Mouse (Mus musculus): ENCODE measurements around the gene Ttll4.

Gene Ttll4

GRCm38 (mm10) chr1:74661448-74662195 is at the start of gene Ttll4:
Gene Ttll4, plus strand, starts transcription at chr1:74661745.
- DNase-seq (ENCODE audit: low read depth, low spot score), result peak; percentile 90

GRCm38 (mm10) chr1:74624183-74624582 is 37.4 kb upstream of the Ttll4 start:
- no peak for DNase-seq (ENCODE audit: low read depth, low spot score)

DNA sequence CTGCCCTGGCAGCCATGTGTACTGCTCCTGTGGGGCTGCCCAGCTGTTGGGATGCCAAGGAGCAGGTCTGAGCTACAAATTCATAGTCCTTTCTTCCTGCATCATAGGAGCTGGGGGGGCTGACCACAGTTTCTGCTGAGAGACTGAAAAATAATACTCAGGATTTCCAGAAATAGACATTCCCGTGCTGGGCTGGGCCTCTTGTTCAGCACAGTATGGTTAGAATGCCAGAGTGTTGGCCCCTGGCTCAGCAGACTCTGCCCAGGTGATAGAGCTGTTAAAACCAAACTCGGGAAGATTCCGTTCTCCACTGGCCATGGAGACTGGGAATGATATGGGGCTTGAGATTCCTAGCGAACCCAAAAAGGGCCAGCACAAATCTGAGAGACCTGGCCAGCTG is 35.5 kb upstream of the Ttll4 start:
- no peak for DNase-seq (ENCODE audit: low read depth, low spot score)

GRCm38 (mm10) chr1:74628001-74628400 is 33.5 kb upstream of the Ttll4 start:
- DNase-seq (ENCODE audit: low read depth, low spot score), result no peak

DNA sequence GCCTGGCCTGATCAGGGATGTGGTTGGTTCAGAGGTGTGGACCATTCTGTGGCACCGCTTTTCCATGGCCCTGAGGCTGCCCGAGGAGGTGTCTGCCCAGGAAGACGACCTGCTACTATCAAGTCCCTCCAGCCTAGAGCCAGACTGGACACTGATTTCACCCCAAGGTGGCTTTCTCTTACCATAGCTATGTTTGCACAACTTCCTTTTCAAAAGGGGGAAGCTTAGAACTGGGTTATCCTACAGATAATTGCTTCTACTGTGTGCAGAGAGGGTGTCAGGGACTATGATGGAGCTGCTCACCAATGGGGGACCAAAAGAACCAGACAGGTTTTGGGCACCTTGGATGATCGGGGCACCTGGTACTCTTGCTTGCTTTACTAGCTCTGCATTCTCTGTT is 28.8 kb upstream of the Ttll4 start:
- DNase-seq (ENCODE audit: low read depth, low spot score), result no peak

- no peak for DNase-seq (ENCODE audit: low read depth, low spot score)
These were observed 18.0 kb upstream of the Ttll4 start for GRCm38 (mm10) chr1:74643524-74643923.

DNA sequence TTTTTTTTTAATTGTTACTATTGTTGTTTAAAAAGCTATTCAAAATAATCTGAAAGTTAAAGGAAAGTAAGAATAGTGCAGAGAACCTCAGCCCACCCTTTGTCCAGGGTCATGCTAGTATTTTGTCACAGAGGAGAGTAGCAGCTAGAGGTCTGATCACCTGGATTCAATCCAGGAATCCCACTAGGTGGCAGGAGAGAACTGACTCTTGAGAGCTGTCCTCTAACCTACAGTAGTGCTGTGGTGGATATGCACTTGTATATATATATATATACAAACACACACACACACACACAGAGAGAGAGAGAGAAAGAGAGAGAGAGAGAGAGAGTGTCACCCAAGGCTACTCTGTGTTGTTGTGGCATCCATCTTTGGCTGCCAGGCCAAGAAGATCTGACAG is 17.6 kb upstream of the Ttll4 start:
- DNase-seq (ENCODE audit: low read depth, low spot score), result no peak

DNA sequence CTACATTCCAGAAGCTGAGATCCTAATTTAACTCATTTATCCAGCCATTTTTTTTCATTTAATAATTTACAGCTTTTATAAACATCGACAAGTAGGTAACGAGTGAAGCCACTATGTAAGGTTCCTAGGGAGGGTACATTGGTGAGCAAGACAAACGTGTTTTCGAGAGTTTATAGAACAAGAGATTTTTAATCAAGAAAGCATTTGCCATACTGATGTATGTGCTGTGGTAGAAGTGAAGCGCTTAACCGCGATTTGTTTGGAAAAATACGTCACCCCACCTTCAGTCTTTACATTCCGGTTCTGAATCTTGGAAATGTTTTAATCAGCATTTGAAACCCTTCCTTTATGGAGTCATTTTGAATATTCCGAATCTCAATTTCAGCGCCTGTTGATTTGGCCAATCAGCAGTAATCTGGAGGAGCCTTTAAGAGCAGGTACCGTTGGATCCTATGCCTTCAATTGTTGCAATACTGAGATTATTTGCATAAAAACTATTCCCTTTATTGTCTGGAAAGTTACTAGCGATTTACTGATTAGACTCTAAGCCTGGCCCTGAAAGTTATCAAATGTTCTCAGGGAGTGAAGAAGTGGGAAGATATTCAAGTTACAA is 814 bp downstream of the Ttll4 start:
- DNase-seq (ENCODE audit: low read depth, low spot score), result peak; percentile 7

- no peak for DNase-seq (ENCODE audit: low read depth, low spot score)
These were observed 3.6 kb downstream of the Ttll4 start for GRCm38 (mm10) chr1:74665153-74665552.

- DNase-seq (ENCODE audit: low read depth, low spot score), result no peak
These were observed 6.8 kb downstream of the Ttll4 start for GRCm38 (mm10) chr1:74668371-74668770.

DNA sequence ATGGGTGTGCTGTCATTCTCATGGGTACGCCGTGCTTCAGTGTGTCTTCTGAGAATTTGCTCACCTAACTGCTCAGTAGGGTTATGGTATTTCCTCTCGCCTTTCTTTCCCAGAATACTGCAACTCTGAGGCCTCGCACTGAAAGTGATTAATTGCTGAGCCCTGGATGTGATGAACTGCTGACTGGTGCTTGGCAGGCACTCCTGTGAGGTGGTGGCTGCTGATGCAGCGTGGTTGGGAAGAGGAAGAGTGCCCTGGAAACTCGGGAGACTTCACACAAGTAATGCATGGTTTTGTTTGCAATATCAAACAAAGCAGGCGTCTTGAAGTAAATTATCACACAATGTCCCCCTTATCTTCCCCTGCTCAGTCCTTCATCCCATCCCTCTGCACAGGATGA is 11.2 kb downstream of the Ttll4 start:
- no peak for DNase-seq (ENCODE audit: low read depth, low spot score)

DNA sequence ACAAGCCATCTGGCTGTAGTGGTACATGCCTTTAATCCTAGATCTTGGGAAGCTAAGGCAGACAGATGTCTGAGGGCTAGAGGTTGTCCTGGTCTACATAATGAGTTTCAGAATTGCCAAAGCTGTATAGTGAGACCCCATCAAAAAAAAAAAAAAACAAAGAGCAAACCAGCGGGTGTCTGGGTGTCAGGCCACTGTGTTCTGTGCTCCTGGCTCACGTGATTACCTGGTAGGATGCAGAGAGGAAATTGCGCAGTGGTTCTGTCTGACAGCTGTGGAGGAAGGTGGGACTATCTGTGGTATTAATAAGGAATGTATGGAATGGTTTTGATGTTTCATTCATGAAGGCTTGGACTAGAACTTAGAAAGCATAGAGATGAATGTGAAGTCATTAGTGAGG is 15.3 kb downstream of the Ttll4 start:
- no peak for DNase-seq (ENCODE audit: low read depth, low spot score)

- DNase-seq (ENCODE audit: low read depth, low spot score), result no peak
These were observed 16.3 kb downstream of the Ttll4 start for GRCm38 (mm10) chr1:74677843-74678242.

- DNase-seq (ENCODE audit: low read depth, low spot score), result no peak
These were observed 25.6 kb downstream of the Ttll4 start for GRCm38 (mm10) chr1:74687131-74687530.

DNA sequence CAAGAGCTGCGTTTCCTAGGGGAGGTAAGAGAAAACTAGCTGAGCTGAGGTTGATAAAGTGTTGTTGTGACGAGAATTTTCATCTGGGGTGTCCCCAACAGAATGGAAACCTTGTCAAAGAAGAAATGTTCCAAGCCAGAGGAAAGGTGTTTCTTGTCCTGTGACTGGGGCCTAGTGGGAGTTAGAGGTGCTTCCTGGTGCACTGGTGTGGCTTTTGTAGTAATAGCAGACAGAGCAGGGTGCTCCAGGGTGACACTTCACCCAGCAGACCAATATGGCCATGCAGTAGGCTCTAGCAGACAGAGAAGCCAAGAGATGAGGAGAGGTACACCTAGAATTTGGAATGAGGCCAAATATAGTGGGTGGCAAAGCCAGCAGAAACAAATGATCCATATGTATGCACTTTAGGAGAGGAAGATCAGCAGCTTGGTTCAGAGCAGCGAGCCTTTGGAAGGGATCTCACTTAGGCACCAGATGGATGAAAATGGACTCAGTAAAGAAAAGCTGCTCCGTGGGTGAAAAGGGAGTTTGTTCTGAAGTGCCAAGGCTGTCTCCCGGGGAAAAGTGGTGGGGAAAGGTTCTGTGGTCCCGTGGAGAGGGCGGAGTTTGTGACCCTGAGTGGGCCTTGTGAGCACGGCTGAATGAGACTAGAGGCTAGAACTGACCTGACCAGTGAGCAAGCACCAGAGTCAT is 32.5 kb downstream of the Ttll4 start:
- DNase-seq (ENCODE audit: low read depth, low spot score), result no peak

DNA sequence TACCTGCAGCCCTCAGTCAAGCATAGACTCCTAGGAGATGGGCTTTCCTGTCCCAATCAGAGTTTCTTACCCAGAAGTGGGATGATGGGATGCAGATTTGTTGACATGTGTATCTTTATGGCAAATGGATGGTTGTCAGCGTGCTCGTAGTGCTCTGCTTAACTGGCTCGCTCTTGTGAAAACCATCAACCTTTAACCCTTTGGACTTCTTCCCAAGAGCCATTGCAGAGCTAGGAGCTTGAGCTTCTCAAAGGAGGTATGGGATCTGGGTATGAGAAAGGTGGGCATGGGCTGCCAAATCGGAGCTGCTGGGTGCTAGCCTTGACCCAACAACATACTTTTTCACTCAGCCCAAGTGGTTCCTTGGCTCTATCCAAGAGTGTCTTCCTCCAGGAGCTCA is 34.3 kb downstream of the Ttll4 start:
- DNase-seq (ENCODE audit: low read depth, low spot score), result no peak

DNA sequence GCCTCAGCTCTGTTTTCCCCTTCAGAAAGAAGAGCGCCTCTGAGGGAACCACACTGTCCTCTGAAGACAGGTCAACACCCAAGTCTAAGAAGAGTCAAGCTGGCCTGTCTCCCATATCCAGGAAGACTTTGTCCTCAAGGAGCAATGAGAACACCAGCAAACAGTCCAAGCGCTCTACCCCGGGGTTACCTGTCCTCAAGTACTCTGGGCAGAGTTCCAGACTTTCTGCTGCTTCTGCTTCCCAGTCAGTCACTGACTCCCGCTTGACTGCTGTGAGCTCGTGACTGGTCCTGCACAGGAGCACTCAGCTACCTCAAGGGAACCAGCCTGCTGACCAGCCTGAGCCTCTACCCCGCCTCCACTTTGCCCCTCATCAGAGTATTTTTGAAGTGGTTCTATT is 35.9 kb downstream of the Ttll4 start:
- no peak for DNase-seq (ENCODE audit: low read depth, low spot score)

DNA sequence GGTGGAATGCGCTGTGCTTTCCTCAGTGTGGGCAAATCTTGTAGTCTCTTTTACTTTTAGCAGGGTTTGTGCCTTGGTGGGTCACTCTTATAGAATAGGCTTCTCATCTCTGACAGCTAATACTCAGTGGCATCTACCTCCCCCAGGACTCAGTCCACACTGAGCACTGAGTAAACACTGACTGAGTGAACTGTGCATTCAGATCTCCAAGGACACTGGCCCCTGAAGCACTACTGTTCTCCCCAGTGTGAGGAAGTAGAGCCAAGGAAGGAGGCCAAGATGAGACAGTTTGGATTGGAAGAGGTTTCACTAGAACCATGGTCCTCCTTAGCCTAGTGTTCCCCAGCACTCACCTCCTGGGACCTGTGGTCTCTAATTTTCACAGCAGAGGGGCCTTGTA is 36.8 kb downstream of the Ttll4 start:
- DNase-seq (ENCODE audit: low read depth, low spot score), result no peak

GRCm38 (mm10) chr1:74698791-74699190 is 37.2 kb downstream of the Ttll4 start:
- no peak for DNase-seq (ENCODE audit: low read depth, low spot score)

DNA sequence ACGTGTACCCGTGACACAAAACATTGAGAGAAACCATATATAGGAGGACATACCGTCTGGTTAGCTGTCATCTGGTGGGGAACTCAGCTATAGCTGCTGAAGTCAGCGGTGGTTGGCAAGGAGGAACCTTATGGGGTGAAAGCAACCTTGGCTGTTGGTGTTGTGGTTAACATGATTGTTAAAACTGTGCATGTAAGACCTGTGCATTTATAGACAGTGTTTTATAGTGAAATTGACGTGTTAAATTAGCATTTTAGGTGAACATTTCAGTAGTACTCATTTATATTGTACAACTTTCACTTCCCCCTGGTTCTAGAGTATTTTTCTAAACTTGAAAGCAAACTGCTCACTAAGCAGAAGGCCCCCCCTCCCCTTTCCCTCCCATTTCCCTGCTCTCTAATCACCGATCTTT is 40.6 kb downstream of the Ttll4 start:
- DNase-seq (ENCODE audit: low read depth, low spot score), result no peak

- DNase-seq (ENCODE audit: low read depth, low spot score), result no peak
These were observed 42.6 kb downstream of the Ttll4 start for GRCm38 (mm10) chr1:74704156-74704555.

DNA sequence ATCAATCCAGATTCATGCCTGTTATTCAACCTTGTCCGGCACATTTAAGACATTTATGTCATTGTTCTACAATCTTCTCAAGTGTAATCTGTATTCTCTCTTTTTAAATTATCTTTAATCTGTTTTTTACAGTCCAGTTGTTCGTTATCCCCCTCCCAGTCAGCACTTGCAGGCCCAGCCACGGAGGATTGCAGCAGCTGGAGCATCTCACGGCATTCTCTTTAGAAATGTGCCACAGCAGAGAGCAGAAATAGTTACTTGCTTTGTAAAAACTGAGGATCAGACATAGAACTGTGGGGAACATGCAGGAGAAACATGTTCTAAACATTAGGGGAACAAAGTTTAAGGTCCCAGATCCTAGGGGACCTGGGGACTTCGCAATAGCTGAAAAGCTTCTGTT is 43.5 kb downstream of the Ttll4 start:
- no peak for DNase-seq (ENCODE audit: low read depth, low spot score)

DNA sequence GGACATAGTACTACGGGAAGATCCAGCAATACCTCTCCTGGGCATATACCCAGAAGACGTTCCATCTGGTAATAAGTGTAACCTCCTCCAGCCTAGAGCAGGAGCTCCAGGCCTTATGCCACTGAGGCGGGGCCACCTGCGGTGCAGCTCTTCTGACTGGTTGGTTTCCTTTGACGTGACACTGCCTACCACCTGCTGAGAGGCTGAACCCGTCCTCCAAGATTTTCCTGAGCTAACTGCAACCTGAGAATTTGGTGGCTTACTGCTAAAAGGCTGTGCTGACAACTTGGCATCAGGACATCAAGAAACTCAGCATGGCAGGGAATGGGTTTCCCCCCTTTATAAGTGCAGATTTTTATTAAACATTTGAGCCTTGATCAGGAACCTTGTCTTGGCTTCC is 48.0 kb downstream of the Ttll4 start:
- DNase-seq (ENCODE audit: low read depth, low spot score), result no peak
